Mouse (Mus musculus): Measurements from ENCODE around the gene Simc1. TPM values are rescaled to one million over a fixed set of nuclear protein-coding genes. Genes with fewer than 3 reads are reported as not detected.
A peak's percentile ranks its signal among the peaks of the same experiment; 100 is the strongest.

Gene Simc1
- total and polyA plus RNA-seq, 3 experiments = 4.9 to 11.9 TPM; not detected in 1

DNA sequence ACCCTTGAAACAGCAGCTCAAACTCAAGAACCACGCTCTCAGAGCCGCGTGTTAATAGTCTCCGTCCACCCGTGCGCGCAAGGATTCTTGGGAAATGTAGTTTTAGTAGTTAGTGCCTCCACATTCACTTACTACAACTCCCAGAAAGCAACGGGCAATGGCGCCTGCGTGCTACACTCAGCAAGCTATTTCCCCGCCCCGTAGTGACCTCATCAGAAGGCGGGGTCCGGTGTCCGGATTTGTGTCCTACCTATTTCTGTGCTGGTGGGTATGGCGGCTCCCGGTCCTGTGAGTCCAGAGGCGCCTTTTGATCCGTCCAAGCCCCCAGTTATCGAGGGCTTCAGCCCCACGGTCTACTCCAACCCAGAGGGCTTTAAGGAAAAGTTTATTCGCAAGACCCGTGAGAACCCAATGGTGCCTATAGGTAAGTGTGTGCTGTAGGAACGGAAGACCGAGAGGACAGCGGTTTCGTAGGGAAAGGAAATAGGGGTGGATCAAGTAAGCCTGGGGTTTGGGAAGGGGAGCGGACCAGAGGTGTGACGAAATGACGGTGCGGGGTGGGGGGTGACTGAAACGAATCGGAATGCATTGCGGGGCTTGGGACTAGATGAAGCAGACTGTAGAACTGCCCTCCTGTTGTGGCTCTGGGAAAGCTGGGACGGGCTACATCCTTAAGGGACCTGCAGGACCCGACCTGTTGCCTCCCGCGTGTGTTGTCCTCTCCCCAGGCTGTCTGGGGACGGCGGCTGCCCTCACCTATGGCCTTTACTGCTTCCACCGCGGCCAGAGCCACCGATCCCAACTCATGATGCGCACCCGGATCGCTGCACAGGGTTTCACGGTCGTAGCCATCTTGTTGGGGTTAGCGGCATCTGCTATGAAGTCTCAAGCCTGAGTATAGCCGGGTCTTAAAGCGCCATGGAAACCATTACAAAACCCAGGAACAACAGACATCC lies 86.7 kb downstream of the Simc1 start, which contains the start of the genes Nop16 and Higd2a:
Gene Nop16 (minus strand): TSS at position 95 of the 956 bp plus-strand sequence.
Gene Higd2a (plus strand): TSS at position 212 of the 956 bp plus-strand sequence.
- Histone ChIP-seq H3K9me3 (replicated peaks; ENCODE audit: insufficient read depth, low read length) (no peaks in the 10 kb centered on the region), H3K27ac (ENCODE audit: control insufficient read depth, low read depth, low read length) (peak within 1 kb of the TSS; percentile 79), H3K4me3 (ENCODE audit: control insufficient read depth in 1 of 2, insufficient read depth in 1 of 2, low read depth in 2 of 2, low read length in 2 of 2) (peak within 1 kb of the TSS; percentile 86 to 87), H3K79me2 (ENCODE audit: control insufficient read depth, insufficient read depth, low read length, poor library complexity) (peaks cover 30% of the 10 kb centered on the region), H3K9ac (ENCODE audit: control insufficient read depth, low read depth, low read length, poor library complexity, severe bottlenecking) (peak within 1 kb of the TSS; percentile 76), H3K4me1 (ENCODE audit: control insufficient read depth in 1 of 2, insufficient read depth in 2 of 2, low read length in 2 of 2) (peaks cover 2 to 15% of the 10 kb centered on the region in 2 experiments; a peak in 3 of 4 replicates), H3K27me3 (ENCODE audit: control insufficient read depth in 1 of 2, insufficient read depth in 2 of 2, low read length in 2 of 2) (no peaks in the 10 kb centered on the region), H3K36me3 (ENCODE audit: control insufficient read depth in 1 of 2, insufficient read depth in 2 of 2, low read length in 2 of 2) (peaks cover 10 to 12% of the 10 kb centered on the region in 2 experiments)
- DNase-seq (ENCODE audit: low read depth, low spot score) = peak; percentile 99
- TF ChIP-seq USF2 (IDR thresholded peaks at IDR 0.05; ENCODE audit: borderline replicate concordance in 1 of 2, insufficient read depth in 1 of 2, low read depth in 1 of 2, low read length in 2 of 2) (no peak), CHD1 (IDR thresholded peaks at IDR 0.05; ENCODE audit: low read depth, low read length) (no peak; the same call in 1 of the 2 replicates), MXI1 (IDR thresholded peaks at IDR 0.05; ENCODE audit: low read depth, low read length) (peak; percentile 99), MAX (IDR thresholded peaks at IDR 0.05; ENCODE audit: low read length) (peak; percentile 92), ZMIZ1 (IDR thresholded peaks at IDR 0.05; ENCODE audit: low read depth, low read length) (0 out of 2 replicates have a peak, but pooled peaks have one; percentile 48), MAFK (IDR thresholded peaks at IDR 0.05; ENCODE audit: borderline replicate concordance, low read depth, low read length) (no peak), POLR2A (IDR thresholded peaks at IDR 0.05; ENCODE audit: control insufficient read depth in 1 of 2, insufficient read depth in 1 of 2, low read depth in 1 of 2, low read length in 2 of 2, poor library complexity in 1 of 2) (peak; percentile 76 to 86), UBTF (IDR thresholded peaks at IDR 0.05; ENCODE audit: borderline replicate concordance, insufficient read depth, low read depth, low read length) (no peak), BHLHE40 (IDR thresholded peaks at IDR 0.05; ENCODE audit: borderline replicate concordance, low read depth, low read length) (no peak), CHD2 (IDR thresholded peaks at IDR 0.05; ENCODE audit: low read length) (no peak), POLR2AphosphoS2 (IDR thresholded peaks at IDR 0.05; ENCODE audit: low read length) (peak; percentile 95), TCF12 (IDR thresholded peaks at IDR 0.05; ENCODE audit: low read depth, low read length) (peak; percentile 57), ZNF384 (IDR thresholded peaks at IDR 0.05; ENCODE audit: low read depth, low read length) (no peak), TAL1 (IDR thresholded peaks at IDR 0.05; ENCODE audit: low read length) (no peak), MYC (IDR thresholded peaks at IDR 0.05; ENCODE audit: low read depth, low read length) (peak; percentile 99), ZKSCAN1 (IDR thresholded peaks at IDR 0.05; ENCODE audit: low read depth, low read length) (no peak; the same call in 1 of the 2 replicates), SMC3 (IDR thresholded peaks at IDR 0.05; ENCODE audit: low read depth, low read length) (no peak), MEF2A (IDR thresholded peaks at IDR 0.05; ENCODE audit: extremely low read depth, insufficient replicate concordance, low read depth, low read length, poor library complexity, severe bottlenecking) (peak; percentile 49; the same call in 1 of the 2 replicates), KAT2A (conservative IDR thresholded peaks at IDR 0.05; ENCODE audit: low read depth, low read length) (peak; percentile 85), GATA1 (IDR thresholded peaks at IDR 0.05; ENCODE audit: low read depth, low read length) (no peak), USF1 (IDR thresholded peaks at IDR 0.05; ENCODE audit: low read depth, low read length) (peak; percentile 6; the same call in 1 of the 2 replicates), HCFC1 (IDR thresholded peaks at IDR 0.05; ENCODE audit: low read depth, low read length) (peak; percentile 94), EP300 (IDR thresholded peaks at IDR 0.05; ENCODE audit: low read depth in 1 of 2, low read length in 2 of 2) (0 out of 4 replicates have a peak, but pooled peaks of 1 of the 2 experiments have one; percentile 8), ZC3H11A (IDR thresholded peaks at IDR 0.05; ENCODE audit: low read depth, low read length) (no peak), NELFE (IDR thresholded peaks at IDR 0.05; ENCODE audit: low read depth, low read length) (peak; percentile 91), MYB (IDR thresholded peaks at IDR 0.05; ENCODE audit: low read depth, low read length) (no peak), GABPA (IDR thresholded peaks at IDR 0.05; ENCODE audit: low read depth, low read length) (no peak), CTCF (IDR thresholded peaks at IDR 0.05 in 2 of 3, conservative IDR thresholded peaks at IDR 0.05 in 1 of 3; ENCODE audit: control insufficient read depth in 1 of 3, insufficient read depth in 1 of 3, low read depth in 2 of 3, low read length in 3 of 3, poor library complexity in 1 of 3, severe bottlenecking in 1 of 3) (no peak), ELF1 (IDR thresholded peaks at IDR 0.05; ENCODE audit: low read depth, low read length) (peak; percentile 63), RAD21 (IDR thresholded peaks at IDR 0.05; ENCODE audit: low read depth, low read length) (no peak), TBP (IDR thresholded peaks at IDR 0.05; ENCODE audit: low read depth, low read length) (peak; percentile 60), SIN3A (IDR thresholded peaks at IDR 0.05; ENCODE audit: low read length) (peak; percentile 95), RCOR1 (IDR thresholded peaks at IDR 0.05; ENCODE audit: low read depth, low read length) (no peak), JUND (IDR thresholded peaks at IDR 0.05; ENCODE audit: low read depth, low read length) (no peak), MAZ (IDR thresholded peaks at IDR 0.05; ENCODE audit: low read depth, low read length) (peak; percentile 65)

All from MEL (cell line).